Mouse (Mus musculus) mouse trophoblast stem cell (cell line): ENCODE results near the gene Atp11a.

Experiments
- in situ Hi-C, 2 experiments: fragments of 300-500 bp; cut with MseI, MboI; formaldehyde crosslinking; loops; 2 replicates in 1 of 2; 3 replicates in 1 of 2; pipeline ENCODE4 v1.15.1; 2025

The Atp11a gene

DNA sequence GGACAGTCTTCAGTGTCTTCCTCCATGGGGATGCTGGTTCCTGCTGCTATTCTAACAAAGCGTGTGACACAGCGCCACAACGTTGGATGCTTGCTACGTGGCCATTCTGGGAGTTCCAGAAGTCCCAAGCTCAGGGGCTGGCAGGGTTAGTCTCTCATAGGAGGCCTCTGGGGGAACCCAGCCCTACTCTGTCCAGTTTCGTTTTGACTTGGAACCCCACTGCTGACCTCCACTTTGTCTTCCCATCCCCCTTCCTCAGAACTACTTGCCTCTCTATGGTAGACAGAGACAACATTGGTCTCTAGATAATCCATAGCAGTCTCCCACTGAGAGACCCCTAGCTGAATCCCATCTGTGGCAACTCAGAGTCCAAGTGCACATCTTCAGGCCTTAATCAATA is 149.8 kb downstream of the Atp11a start:
- in situ Hi-C loops, result no loop called here

GRCm38 (mm10) chr8:12907730-12908129 is 150.9 kb downstream of the Atp11a start:
- in situ Hi-C loops, result no loop called here

DNA sequence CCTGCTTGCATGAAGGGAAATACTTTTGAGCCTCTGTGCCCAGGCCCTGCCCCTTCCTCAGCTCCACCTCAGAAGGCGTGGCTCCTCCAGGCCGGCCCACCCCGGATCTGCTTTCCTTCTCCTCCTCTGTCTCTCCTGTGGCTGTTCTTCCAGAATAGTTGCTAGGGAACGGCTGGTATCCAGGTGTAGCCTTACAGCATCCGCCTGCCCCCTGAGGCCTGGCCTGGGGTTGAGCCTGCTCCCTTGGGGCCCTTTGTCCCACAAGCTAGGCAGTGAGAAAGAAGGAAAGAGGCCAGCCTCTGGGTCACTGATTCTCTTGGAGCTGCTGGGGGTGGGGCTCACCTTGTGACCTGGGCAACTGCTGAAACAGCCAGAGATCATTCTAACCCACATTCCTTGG is 155.2 kb downstream of the Atp11a start:
- in situ Hi-C loops, result no loop called here

- in situ Hi-C loops, result no loop called here
These were observed 158.6 kb downstream of the Atp11a start for GRCm38 (mm10) chr8:12915187-12916006.

DNA sequence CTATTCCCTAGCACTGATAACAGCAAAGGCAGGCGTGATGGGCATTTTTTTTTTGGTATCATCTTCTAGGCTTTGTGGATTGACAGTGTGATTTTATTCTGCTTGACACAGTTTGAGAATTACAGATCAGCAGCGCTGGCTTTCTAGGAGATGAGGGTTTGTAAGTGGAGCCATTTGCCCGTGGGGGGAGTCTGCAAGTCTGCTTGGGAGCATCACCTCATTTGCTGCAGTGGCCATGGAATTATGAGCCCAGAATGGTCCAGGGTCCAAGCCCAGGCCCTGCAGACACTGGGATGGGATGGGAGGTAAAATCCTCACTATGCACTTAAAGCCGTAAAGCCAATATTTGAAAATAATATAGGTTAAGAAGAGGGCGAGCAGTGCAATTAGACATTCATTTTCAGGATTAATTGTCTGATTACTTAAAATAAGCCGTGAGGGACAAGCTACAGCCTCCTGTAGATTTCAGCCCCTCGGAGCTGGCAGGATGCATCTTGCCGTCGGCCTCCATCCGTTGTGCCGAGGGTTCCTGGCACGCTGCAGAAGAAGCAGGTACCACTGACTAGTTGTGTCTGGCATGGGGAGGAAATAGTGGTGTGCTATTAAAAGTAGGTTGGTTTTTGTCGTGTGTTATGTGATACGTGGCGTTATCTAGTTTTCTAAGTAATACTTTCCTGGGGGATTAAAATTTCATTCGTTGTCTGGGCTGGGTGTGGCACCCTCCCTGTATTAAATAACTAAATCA is 159.5 kb downstream of the Atp11a start:
- in situ Hi-C loops, result no loop called here

DNA sequence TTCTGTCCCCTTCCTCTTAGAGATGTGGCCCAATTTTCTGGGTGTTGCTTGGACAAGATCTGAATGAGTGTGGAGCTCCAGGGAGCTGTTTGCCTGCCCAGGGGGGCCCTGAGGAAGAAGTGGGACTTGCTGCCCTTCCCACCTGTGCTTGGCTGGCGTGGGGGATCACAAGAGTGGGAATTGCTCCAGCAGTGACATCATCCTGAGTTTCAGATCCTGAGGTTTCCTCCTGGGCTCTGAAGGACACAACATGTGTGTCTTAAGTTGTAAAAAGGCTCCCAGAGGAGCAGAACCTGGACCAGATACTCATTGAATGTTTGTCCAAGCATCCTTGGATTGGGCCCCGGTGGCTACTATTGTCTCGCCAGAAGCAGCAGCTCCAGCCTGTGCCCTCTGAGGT is 160.2 kb downstream of the Atp11a start:
- in situ Hi-C loops, result no loop called here

DNA sequence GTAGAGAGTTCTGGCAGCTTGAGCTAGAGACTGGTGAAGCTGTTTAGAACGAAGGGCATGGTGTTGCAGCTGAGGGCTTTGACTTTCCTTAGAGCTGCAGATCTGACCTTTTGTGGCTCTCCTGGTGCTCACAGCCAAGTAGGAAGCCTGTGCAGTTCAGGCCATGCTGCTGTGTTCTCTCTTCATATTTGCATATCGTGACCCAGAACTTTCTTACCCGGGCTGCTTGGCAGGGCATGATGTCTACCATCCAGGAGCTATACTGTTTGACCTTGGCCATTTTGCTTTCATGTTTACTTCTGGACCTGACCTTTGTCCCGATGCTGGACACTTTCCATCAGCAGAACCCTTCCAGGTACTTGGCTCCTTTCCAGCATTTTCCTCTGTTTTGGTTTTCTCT is 161.0 kb downstream of the Atp11a start:
- in situ Hi-C loops, result no loop called here
